Mouse (Mus musculus): Measurements from ENCODE around the gene Xkrx. TPM values are rescaled to one million over a fixed set of nuclear protein-coding genes. Genes with fewer than 3 reads are reported as not detected.

Gene Xkrx
- total RNA-seq, 2 experiments from 2014 or later, result 0.66 to 1.1 TPM

Other genes with a start within 250 kb of the Xkrx start
- gene Sytl4, start 180.3 kb downstream of the Xkrx start, total RNA-seq (2021), result 1 to 10 TPM in 1 of 2 experiments, under 1 TPM in 1; 0.43 to 1.1 TPM
- 1 to 10 TPM; 4.5 to 9.9 TPM for gene Cstf2, start 102.9 kb downstream of the Xkrx start, total RNA-seq (2021)
- gene Arl13a, start 25.4 kb upstream of the Xkrx start, total RNA-seq (2021), result not detected
- not detected for gene Nox1, start 59.9 kb upstream of the Xkrx start, total RNA-seq (2021)
- gene Trmt2b, start 114.9 kb upstream of the Xkrx start, total RNA-seq (2021), result 10 to 100 TPM in 1 of 2 experiments, 1 to 10 TPM in 1; 8.3 to 12.3 TPM
- gene Tmem35a, start 133.1 kb upstream of the Xkrx start, total RNA-seq (2021), result not detected
- not detected for gene Cenpi, start 146.0 kb upstream of the Xkrx start, total RNA-seq (2021)
- 1 to 10 TPM; 3.0 to 3.1 TPM for gene Drp2, start 242.5 kb upstream of the Xkrx start, total RNA-seq (2021)